Mouse (Mus musculus): ENCODE results near the gene Barhl1.

The Barhl1 gene

GRCm38 (mm10) chr2:28911331-28912038 is 5.0 kb downstream of the Barhl1 start:
- DNase-seq (ENCODE audit: low spot score), result no peak

DNA sequence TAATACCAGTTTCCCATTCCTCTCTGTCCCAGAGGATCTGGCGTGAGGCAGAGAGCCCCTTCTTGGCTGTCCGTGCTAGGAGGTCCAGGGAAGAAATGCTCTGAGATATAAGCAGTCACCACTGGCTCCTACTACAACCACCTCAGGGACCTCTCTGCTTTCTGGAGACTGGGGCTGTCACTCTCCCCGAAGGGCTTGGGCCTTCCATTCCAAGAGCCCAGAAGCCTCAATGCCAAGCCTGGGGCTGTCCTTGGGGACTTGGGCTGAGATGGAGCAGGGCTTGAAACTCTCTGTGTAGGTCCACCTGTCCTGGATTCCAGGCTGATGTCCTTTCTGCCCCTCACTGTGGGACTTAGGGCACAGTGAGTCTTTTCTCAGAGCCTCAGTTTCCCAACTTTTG is 5.6 kb downstream of the Barhl1 start:
- no peak for DNase-seq (ENCODE audit: low spot score)

DNA sequence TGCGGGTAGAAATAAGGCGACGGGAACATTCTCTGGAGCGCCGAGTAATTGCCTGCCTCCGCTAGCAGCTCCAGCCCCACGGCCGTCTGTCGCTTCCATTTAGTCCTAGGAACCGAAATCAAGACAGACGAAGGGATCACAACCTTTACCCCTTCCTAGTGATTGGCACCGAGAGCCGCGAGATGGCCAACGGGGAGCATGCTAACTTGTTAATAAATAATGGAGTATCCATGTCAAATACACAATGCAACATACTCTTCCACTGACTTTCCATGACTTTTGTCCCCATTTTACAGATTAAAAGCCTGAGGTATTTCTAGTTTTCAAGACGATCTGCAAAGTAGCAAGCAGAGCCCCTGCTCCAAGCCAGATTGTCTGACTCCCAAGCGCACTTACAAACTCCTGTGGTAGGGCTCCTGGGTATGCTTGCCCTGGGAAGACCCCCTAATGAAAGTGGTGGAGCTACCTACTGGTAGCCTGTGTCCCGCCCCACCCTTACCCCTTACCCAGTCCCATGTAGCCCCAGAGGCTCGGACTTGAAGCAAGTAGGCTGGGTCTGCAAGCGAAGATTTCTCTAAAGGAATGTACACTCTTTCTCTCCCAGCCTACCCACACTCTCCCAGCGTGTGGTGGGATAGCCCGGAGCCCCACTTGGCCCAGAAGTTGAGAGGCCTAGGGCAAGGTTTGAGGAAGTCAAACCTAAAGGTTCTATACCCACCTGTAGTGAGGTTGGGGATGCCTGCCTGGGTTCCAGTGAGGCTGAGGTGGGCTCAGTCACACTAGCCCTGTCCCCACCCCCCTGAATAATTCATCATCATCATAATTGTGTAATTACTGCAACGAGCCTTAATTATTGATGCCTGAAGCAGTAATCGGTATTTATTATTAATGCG is 6.4 kb downstream of the Barhl1 start:
- DNase-seq (ENCODE audit: low spot score), result no peak

DNA sequence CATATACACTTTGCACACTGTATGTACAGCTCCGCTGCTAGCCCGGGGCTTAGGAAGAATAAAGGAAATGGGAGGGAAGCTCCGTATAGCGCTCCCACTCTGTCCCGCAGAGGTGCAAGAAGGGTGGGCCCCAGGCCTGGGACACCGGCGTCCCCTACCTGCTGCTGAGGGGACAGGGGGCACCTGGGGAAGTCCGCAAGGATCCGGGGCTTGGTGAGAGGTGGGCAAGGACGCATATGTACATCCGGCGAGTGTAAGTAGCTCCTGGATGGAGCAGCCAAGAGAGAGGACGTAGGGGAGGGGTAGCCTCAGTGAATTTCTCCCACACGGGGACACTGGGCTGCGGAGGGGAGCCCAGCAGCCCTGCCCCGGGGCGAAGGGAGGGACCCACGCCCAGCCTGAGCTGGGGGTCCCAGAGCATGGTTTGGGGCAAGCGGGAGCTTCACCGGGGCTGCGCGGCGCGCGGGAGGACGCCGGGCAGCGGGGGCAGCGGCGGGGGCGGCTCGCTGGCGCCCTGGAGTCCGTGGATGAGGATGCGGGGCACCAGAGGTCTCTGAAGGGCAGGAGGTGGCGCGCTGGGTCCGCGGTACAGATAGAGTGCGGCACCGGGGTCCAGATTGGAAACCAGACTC is 7.2 kb downstream of the Barhl1 start:
- DNase-seq (ENCODE audit: low spot score), result no peak

GRCm38 (mm10) chr2:28908389-28909153 is 7.9 kb downstream of the Barhl1 start:
- DNase-seq (ENCODE audit: low spot score), result no peak

- no peak for DNase-seq (ENCODE audit: low spot score)
Observed at GRCm38 (mm10) chr2:28907691-28908388, 8.6 kb downstream of the Barhl1 start.

- DNase-seq (ENCODE audit: low spot score), result no peak
Observed at GRCm38 (mm10) chr2:28905561-28905960, 10.9 kb downstream of the Barhl1 start.

DNA sequence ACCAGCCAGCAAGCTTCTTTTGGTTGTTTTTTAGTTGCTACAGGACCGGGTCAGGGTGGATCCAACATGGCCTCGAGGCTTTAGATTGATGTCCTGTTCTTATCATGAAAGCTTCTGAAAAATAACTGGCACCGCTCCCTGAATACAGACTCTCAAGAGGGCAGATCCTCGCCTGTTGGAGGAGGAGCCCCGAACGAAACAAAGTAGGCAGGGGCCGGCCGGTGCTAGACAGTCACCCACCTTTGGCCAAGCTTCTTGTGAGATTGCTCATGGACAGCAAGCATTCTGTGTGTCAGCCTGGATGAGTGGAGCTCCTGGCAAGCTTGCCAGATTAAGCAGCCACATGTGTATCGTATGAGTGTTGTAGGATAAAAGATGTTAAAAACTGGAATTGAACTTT is 11.7 kb downstream of the Barhl1 start:
- no peak for DNase-seq (ENCODE audit: low spot score)

GRCm38 (mm10) chr2:28903871-28904270 is 12.6 kb downstream of the Barhl1 start:
- DNase-seq (ENCODE audit: low spot score), result no peak

GRCm38 (mm10) chr2:28902291-28902690 is 14.2 kb downstream of the Barhl1 start:
- DNase-seq (ENCODE audit: low spot score), result no peak

DNA sequence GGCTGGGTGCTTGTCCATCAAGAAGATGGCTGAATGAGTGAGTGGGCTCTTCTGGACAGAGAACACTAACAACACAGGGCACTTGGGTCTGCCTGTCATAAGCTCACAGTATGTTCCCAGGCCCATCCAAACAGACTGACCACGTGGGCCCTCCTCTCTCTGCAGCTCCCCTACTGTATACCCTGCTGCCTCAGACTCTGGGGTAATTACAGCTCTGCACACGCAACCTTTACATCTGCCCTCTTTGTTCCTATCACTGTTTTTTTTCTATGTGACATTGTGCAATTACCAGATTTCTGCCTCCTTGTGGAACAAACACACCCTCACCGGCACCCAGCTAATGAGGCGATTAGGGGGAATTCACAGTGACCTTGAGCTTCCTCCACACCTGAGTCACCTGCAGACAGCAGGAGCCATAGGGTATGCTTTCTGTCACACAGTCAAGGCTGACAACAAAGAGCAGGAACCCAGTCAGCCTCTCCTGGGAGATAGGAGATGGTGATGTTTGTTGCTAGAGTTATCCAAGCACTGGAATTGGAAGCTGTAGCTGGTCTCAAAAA is 19.0 kb downstream of the Barhl1 start:
- DNase-seq (ENCODE audit: low spot score), result no peak

GRCm38 (mm10) chr2:28895876-28896275 is 20.6 kb downstream of the Barhl1 start:
- DNase-seq (ENCODE audit: low spot score), result no peak

GRCm38 (mm10) chr2:28893526-28893925 is 22.9 kb downstream of the Barhl1 start:
- DNase-seq (ENCODE audit: low spot score), result no peak

DNA sequence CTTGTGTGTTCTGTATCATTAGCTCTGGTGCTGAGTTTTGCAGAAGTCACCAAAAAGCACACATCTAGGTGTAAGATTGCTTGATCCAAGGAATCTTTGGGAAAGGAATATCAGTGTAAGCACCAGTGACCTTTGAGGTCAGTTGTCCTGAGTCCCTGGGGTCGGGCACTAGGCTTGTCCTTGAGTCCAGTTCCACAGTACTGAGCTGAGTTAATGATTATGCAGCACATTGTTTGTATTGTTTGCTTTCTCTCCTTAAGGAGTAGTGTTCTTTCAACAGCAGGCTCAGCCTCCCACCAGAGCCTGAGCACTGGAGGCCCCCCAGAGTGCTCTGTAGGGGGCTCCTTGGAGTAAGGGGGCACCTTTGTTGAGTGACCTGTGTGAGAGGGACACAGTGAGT is 23.7 kb downstream of the Barhl1 start:
- DNase-seq (ENCODE audit: low spot score), result no peak

DNA sequence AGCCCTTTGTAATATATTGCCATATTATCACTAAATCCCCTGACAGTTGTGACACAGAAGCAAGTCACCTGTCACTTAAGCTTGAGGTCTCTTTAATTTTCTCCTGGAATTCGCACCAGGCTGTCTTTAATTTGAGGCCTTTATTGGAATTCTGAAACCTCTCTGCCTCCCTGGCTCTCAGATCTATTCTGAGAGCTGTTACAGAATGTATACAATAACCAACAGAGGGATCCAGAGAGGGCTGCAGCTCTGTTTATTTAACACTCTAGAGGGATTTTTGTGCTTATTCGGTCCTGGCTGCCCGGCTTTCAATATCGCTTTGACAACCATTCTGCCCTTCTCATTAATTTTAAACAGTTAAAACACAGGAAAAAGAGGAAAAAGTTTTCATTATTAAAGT is 31.6 kb downstream of the Barhl1 start:
- no peak for DNase-seq (ENCODE audit: low spot score)

GRCm38 (mm10) chr2:28882826-28883485 is 33.5 kb downstream of the Barhl1 start:
- no peak for DNase-seq (ENCODE audit: low spot score)

DNA sequence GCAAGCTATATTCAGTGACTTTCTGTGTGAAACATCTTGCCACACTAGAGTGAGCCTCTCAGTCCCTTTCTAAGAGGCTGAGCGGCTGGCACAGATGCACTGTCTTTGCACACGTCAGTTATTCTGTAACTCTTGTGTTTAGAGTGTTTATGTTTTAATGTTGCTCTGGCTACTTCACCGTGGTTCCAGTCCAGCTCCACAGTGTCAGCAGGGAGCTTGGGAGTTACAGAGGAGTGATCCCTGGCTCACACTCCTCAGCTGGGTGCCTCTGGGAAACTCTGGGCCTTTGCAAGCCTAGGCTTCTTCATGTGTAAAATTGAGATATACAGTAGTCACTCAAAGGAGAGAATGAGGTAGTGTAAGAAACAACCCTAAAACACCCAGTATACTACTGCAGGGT is 34.4 kb downstream of the Barhl1 start:
- no peak for DNase-seq (ENCODE audit: low spot score)

GRCm38 (mm10) chr2:28881275-28881674 is 35.2 kb downstream of the Barhl1 start:
- no peak for DNase-seq (ENCODE audit: low spot score)

GRCm38 (mm10) chr2:28875554-28875953 is 40.9 kb downstream of the Barhl1 start:
- DNase-seq (ENCODE audit: low spot score), result no peak

GRCm38 (mm10) chr2:28867495-28867894 is 49.0 kb downstream of the Barhl1 start:
- no peak for DNase-seq (ENCODE audit: low spot score)

DNA sequence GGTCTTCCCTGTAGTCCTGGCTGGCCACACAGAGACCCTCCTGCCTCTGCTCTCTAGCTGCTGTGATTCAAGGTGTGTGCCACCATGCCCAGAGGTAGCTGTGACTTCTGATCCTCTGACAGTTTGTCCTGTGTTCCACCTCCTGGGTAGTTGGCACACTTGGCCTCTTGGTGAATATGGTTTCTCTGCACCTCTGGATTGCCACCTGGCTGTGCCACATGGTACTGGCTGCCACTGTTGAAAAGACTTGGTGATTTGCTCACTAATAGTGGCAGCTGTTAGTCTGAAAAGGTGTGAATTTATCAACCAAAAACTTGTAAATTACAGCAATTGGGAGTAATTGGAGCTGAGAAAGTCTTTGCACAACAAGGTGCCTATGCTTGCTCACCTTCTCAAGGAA is 52.6 kb downstream of the Barhl1 start:
- DNase-seq (ENCODE audit: low spot score), result no peak

Data from left cerebral cortex, adult 11 months (tissue).